Mouse (Mus musculus) gastrocnemius, adult 18-20 months (tissue): ENCODE measurements around the gene D330045A20Rik. TPM values are rescaled to one million over a fixed set of nuclear protein-coding genes. Genes with fewer than 3 reads are reported as not detected.
"Not testable (repeated sequence)": the region's sequence is repeated elsewhere in the genome, so short reads cannot be mapped to it uniquely, and the experiment has no call there.

Source experiments
- DNase-seq: peaks from one replicate; pipeline ENCODE4 v3.0.0; 2021; ENCODE audit warnings: low spot score
- total RNA-seq, 2 experiments: library from RNA; stranded (reverse); gene quantifications; 2 replicates each; pipeline ENCODE4 v1.2.3; 2021

The D330045A20Rik gene
- total RNA-seq, 2 experiments from 2014 or later, result 0.05 TPM; not detected in 1

DNA sequence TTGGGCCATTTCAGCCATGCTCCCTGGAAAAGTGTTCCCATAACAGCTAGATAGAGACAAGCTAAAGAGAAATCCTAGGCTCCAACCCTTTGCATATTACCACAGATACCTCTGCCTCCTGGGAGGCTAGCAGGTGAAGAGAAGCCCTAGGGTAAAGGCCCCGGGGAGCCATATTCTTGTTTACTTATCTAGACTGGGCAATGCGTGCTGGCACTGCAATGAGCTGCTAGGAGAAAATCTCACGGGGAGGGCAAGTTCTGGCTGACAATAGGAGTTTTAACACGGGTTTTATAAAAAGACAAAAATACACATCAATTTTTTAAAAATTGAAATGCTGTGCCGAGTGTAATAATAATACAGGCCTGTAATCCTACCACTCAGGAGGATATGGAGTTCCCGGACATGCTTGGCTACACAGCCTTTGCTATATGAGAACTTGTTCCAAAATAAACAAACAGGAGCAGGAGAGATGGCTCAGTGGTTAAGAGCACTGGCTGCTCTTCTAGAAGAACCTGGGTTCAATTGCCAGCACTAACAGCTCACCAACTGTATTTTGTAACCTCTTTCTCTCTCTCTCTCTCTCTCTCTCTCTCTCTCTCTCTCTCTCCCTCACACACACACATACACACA is 98.6 kb downstream of the D330045A20Rik start:
- DNase-seq, result no peak

DNA sequence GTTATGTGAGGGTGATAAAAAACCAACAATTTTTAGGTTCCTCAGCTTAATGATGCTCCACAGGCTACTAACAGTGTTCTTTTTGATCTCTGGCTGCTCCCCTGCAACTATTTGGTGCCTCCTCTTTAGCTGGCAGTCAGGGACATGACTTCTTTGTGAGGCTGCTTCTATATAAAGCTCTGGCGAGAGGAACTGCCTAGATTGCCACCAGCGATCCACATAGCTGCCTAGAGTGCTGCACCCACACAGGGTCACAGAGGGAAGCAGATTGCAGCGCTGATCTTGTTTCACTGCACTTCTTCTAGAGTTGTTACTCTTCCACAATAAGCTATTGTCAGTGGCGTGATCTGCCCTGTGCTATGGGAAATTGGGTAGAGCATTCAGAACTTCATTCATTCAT is 103.4 kb downstream of the D330045A20Rik start:
- DNase-seq, result peak; percentile 30

DNA sequence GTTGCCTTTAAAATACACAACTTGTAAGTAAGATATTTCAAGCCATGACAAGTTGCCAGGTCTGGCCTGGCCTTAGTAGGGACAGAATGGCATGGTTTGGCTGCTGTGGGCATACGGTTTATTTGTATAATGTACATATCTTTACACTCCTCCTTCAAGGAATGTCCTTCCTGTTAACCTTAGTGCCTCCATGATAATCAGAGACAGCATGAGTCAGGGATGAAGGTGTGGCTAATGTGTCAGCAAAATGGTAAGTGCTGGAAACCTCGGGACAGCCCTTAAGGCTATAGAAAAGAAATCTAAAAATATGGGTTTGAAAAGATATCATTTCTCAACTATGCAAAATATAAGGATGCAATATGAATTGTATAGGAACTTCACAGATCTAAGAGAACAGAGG is 106.5 kb downstream of the D330045A20Rik start:
- not testable (repeated sequence) for DNase-seq

DNA sequence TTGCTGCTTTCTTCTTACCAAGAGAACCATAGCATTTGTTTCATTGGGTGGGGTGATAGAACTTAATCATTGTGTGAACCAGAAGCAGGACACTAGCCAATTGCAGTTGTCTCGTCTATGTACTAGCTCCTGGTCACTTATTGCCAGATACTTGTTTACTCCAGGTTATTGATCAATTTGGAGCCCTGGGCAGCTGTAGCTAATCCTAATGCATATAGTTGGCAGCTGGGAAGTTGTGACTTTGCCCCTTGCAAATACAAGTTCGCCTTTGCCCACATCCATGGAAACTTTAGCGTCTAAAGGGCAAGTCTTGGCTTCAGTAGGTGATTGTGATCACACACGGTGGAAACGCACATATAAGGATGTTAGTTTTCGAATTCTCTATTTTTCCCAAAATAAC is 116.2 kb downstream of the D330045A20Rik start:
- no peak for DNase-seq

Other genes with a start within 250 kb of the D330045A20Rik start
- not detected for gene Trap1a, start 146.7 kb upstream of the D330045A20Rik start, total RNA-seq
- gene Rnf128, start 82.9 kb downstream of the D330045A20Rik start, total RNA-seq, result 10 to 100 TPM; 19.0 to 23.2 TPM
- gene Tbc1d8b, start 204.6 kb downstream of the D330045A20Rik start, total RNA-seq, result 1 to 10 TPM; 4.1 to 6.3 TPM
- not detected for gene Gm15013, start 234.1 kb downstream of the D330045A20Rik start, total RNA-seq